Mouse (Mus musculus) naive thymus-derived CD4-positive, alpha-beta T cell, adult 5 months (primary cell): ENCODE measurements around the gene Yrdc. TPM values are rescaled to one million over a fixed set of nuclear protein-coding genes. Genes with fewer than 3 reads are reported as not detected.

Source experiments
- polyA plus RNA-seq: library from polyadenylated mRNA; unstranded; fragments of 100-300 nt; shearing (Covaris generic); gene quantifications from one replicate; pipeline ENCODE4 v1.2.1, GENCODE M21; 2017

Yrdc gene
- 154 TPM for polyA plus RNA-seq

DNA sequence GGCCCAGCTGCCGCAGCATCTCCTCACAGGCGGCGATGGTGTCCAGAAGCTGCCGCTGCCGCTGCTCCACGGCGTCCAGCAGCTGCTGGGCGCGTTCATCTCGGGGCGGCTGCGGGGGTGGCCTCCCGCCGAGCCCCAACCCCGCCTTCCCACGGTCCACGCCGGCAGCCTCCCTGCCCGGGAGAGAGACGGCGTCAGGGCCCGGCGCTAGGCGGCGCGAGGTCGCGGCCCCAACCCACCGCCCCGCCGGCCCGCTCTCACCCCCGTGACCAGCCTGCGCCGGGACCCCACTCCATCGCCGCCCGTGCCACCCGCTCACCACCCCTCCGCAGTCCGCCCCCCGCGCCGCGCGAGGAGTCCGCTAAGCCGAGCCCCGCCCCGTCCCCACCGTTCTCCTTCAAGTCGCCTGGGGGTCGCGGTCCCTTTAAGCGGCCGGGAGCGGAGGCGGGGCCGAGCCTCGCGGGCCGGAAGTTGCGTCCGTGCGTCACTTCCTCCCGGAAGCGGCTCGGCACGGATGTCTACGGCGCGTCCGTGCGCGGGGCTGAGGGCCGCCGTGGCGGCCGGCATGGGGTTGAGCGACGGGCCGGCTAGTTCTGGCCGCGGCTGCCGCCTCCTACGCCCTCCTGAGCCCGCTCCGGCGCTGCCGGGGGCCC lies at the start of gene Yrdc:
TSS of gene Yrdc (plus strand) at position 419 of the 653 bp plus-strand sequence.

GRCm38 (mm10) chr4:124801552-124802308 lies 48.7 kb upstream of the Yrdc start, which contains the start of gene Mtf1:
Gene Mtf1, plus strand, starts transcription at chr4:124802104.

GRCm38 (mm10) chr4:124850933-124851658 lies 617 bp downstream of the Yrdc start, which contains the start of gene 1110065P20Rik:
Gene 1110065P20Rik, minus strand, starts transcription at chr4:124851196.

GRCm38 (mm10) chr4:124861283-124862188 lies 11.1 kb downstream of the Yrdc start, which contains the start of gene Maneal:
Gene Maneal, minus strand, starts transcription at chr4:124862171.

GRCm38 (mm10) chr4:124880599-124880998 lies 30.1 kb downstream of the Yrdc start, which contains the start of gene Epha10:
Gene Epha10, plus strand, starts transcription at chr4:124880899.

Other genes starting within 250 kb of the Yrdc start
- gene 3100002H09Rik, start 239.9 kb upstream of the Yrdc start, polyA plus RNA-seq: not detected
- not detected for gene Pou3f1, start 193.9 kb upstream of the Yrdc start, polyA plus RNA-seq
- gene Utp11, start 157.1 kb upstream of the Yrdc start, polyA plus RNA-seq: 34.0 TPM
- gene Fhl3, start 150.0 kb upstream of the Yrdc start, polyA plus RNA-seq: 0.76 TPM
- 97.9 TPM for gene Sf3a3, start 135.9 kb upstream of the Yrdc start, polyA plus RNA-seq
- 142 TPM for gene Inpp5b, start 108.8 kb upstream of the Yrdc start, polyA plus RNA-seq
- 16.9 TPM for gene Mtf1, start 48.6 kb upstream of the Yrdc start, polyA plus RNA-seq
- 24.0 TPM for gene 1110065P20Rik, start 517 bp downstream of the Yrdc start, polyA plus RNA-seq
- gene Maneal, start 11.5 kb downstream of the Yrdc start, polyA plus RNA-seq: 2.3 TPM
- not detected for gene Epha10, start 30.2 kb downstream of the Yrdc start, polyA plus RNA-seq
- 9.8 TPM for gene 9930104L06Rik, start 86.4 kb downstream of the Yrdc start, polyA plus RNA-seq
- gene Cdca8, start 88.6 kb downstream of the Yrdc start, polyA plus RNA-seq: 1.5 TPM
- gene Rspo1, start 135.8 kb downstream of the Yrdc start, polyA plus RNA-seq: not detected
- gene Gnl2, start 165.9 kb downstream of the Yrdc start, polyA plus RNA-seq: 109 TPM
- gene Dnali1, start 215.0 kb downstream of the Yrdc start, polyA plus RNA-seq: not detected
- gene Snip1, start 216.0 kb downstream of the Yrdc start, polyA plus RNA-seq: 40.9 TPM
- gene Meaf6, start 234.5 kb downstream of the Yrdc start, polyA plus RNA-seq: 47.3 TPM